Mouse (Mus musculus): ENCODE data around the gene Zbed5. TPM values are rescaled to one million over a fixed set of nuclear protein-coding genes. Genes with fewer than 3 reads are reported as not detected.
"Not testable (repeated sequence)": the region's sequence is repeated elsewhere in the genome, so short reads cannot be mapped to it uniquely, and the experiment has no call there.

The Zbed5 gene
- polyA plus RNA-seq, 1 experiment from 2014 or later = 13.0 TPM

- peaks cover 8% of the 10 kb centered on the region for H3K4me1 ChIP-seq
- H3K27me3 ChIP-seq (replicated peaks) = no peaks in the 10 kb centered on the region
- H3K4me3 ChIP-seq (replicated peaks) = peak overlapping the region; percentile 82
- H3K9ac ChIP-seq (replicated peaks) = peak overlapping the region; percentile 46
- H3K9me3 ChIP-seq (replicated peaks) = no peaks in the 10 kb centered on the region
- H3K4me2 ChIP-seq = peak overlapping the region; percentile 61
- 9% methylated on average over 9 of the region's 9 CpGs for WGBS
- ATAC-seq (ENCODE audit: low FRiP score) = no peak
- H3K36me3 ChIP-seq = no peaks in the 10 kb centered on the region
- H3K27ac ChIP-seq (replicated peaks) = peak overlapping the region; percentile 73
These were observed 45.4 kb downstream of the Zbed5 start for GRCm38 (mm10) chr5:129940736-129941494.

- Histone ChIP-seq H3K27me3 (replicated peaks) (no peaks in the 10 kb centered on the region), H3K27ac (replicated peaks) (peak within 1 kb of the TSS; percentile 76), H3K9me3 (replicated peaks) (no peaks in the 10 kb centered on the region), H3K4me1 (peaks cover 8% of the 10 kb centered on the region), H3K4me3 (replicated peaks) (peak within 1 kb of the TSS; percentile 82), H3K9ac (replicated peaks) (peak within 1 kb of the TSS; percentile 79), H3K36me3 (no peaks in the 10 kb centered on the region), H3K4me2 (peak within 1 kb of the TSS; percentile 71)
- peak; percentile 97 for ATAC-seq (ENCODE audit: low FRiP score)
- under 1% methylated on average over 51 of the region's 59 CpGs for WGBS
These were observed 46.0 kb downstream of the Zbed5 start, which contains the start of gene Vkorc1l1 for GRCm38 (mm10) chr5:129941495-129942045. Vkorc1l1 (plus strand) TSS chr5:129941970.

GRCm38 (mm10) chr5:129942073-129942939 is 46.8 kb downstream of the Zbed5 start:
- not testable (repeated sequence) for H3K4me1 ChIP-seq; H3K9me3 ChIP-seq (replicated peaks); H3K27me3 ChIP-seq (replicated peaks); H3K36me3 ChIP-seq
- under 1% methylated on average over 37 of the region's 82 CpGs for WGBS
- H3K4me3 ChIP-seq (replicated peaks) = peak overlapping the region; percentile 82
- peak; percentile 56 for ATAC-seq (ENCODE audit: low FRiP score)
- H3K9ac ChIP-seq (replicated peaks) = peak overlapping the region; percentile 79
- H3K27ac ChIP-seq (replicated peaks) = peak overlapping the region; percentile 76
- peak overlapping the region; percentile 71 for H3K4me2 ChIP-seq

- H3K4me2 ChIP-seq = no peak overlapping the region
- no peak overlapping the region for H3K27ac ChIP-seq (replicated peaks)
- H3K36me3 ChIP-seq = no peaks in the 10 kb centered on the region
- peaks cover 8% of the 10 kb centered on the region for H3K4me1 ChIP-seq
- no peak for ATAC-seq (ENCODE audit: low FRiP score)
- H3K4me3 ChIP-seq (replicated peaks) = no peak overlapping the region
- WGBS = 86% methylated on average over 1 of the region's 1 CpGs
- no peaks in the 10 kb centered on the region for H3K27me3 ChIP-seq (replicated peaks)
- no peak overlapping the region for H3K9ac ChIP-seq (replicated peaks)
- no peaks in the 10 kb centered on the region for H3K9me3 ChIP-seq (replicated peaks)
These were observed 47.9 kb downstream of the Zbed5 start for GRCm38 (mm10) chr5:129943402-129943801.

GRCm38 (mm10) chr5:129947528-129948033 is 52.1 kb downstream of the Zbed5 start:
- no peak for ATAC-seq (ENCODE audit: low FRiP score)
- Histone ChIP-seq H3K4me2 (no peak overlapping the region), H3K9ac (replicated peaks) (no peak overlapping the region), H3K36me3 (no peaks in the 10 kb centered on the region), H3K9me3 (replicated peaks) (no peaks in the 10 kb centered on the region), H3K4me3 (replicated peaks) (no peak overlapping the region), H3K27me3 (replicated peaks) (no peaks in the 10 kb centered on the region), H3K4me1 (peaks cover 7% of the 10 kb centered on the region), H3K27ac (replicated peaks) (no peak overlapping the region)
- WGBS = 94% methylated on average over 2 of the region's 2 CpGs

- Histone ChIP-seq H3K9me3 (replicated peaks) (no peaks in the 10 kb centered on the region), H3K27ac (replicated peaks) (no peak overlapping the region), H3K9ac (replicated peaks) (no peak overlapping the region), H3K27me3 (replicated peaks) (no peaks in the 10 kb centered on the region), H3K36me3 (no peaks in the 10 kb centered on the region), H3K4me1 (no peaks in the 10 kb centered on the region), H3K4me3 (replicated peaks) (no peak overlapping the region), H3K4me2 (no peak overlapping the region)
- no peak for ATAC-seq (ENCODE audit: low FRiP score)
- WGBS = 93% methylated on average over 4 of the region's 4 CpGs
These were observed 56.6 kb downstream of the Zbed5 start for GRCm38 (mm10) chr5:129952143-129952542.

Other genes with a start within 250 kb of the Zbed5 start
- gene Zfp11, start 225.6 kb upstream of the Zbed5 start, polyA plus RNA-seq (2015; fragmentation: Nextera tagmentation; extraction: Ambion mirVana) = 6.5 and 6.6 TPM in 2 replicates
- not detected in 2 replicates for gene Sept14, start 187.2 kb upstream of the Zbed5 start, polyA plus RNA-seq (2015; fragmentation: Nextera tagmentation; extraction: Ambion mirVana)
- gene Mrps17, start 180.2 kb upstream of the Zbed5 start, polyA plus RNA-seq (2015; fragmentation: Nextera tagmentation; extraction: Ambion mirVana) = 169 and 174 TPM in 2 replicates
- gene Nipsnap2, start 170.7 kb upstream of the Zbed5 start, polyA plus RNA-seq (2015; fragmentation: Nextera tagmentation; extraction: Ambion mirVana) = 94.9 and 95.7 TPM in 2 replicates
- 33.9 and 35.0 TPM in 2 replicates for gene Psph, start 108.3 kb upstream of the Zbed5 start, polyA plus RNA-seq (2015; fragmentation: Nextera tagmentation; extraction: Ambion mirVana)
- gene Sumf2, start 48.7 kb upstream of the Zbed5 start, polyA plus RNA-seq (2015; fragmentation: Nextera tagmentation; extraction: Ambion mirVana) = 28.0 and 32.4 TPM in 2 replicates
- 743 and 777 TPM in 2 replicates for gene Chchd2, start 8.3 kb upstream of the Zbed5 start, polyA plus RNA-seq (2015; fragmentation: Nextera tagmentation; extraction: Ambion mirVana)
- gene Phkg1, start 2.8 kb downstream of the Zbed5 start, polyA plus RNA-seq (2015; fragmentation: Nextera tagmentation; extraction: Ambion mirVana) = 0.95 and 1.3 TPM in 2 replicates
- gene Nupr1l, start 12.8 kb downstream of the Zbed5 start, polyA plus RNA-seq (2015; fragmentation: Nextera tagmentation; extraction: Ambion mirVana) = 2.6 and 4.3 TPM in 2 replicates
- gene Vkorc1l1, start 46.2 kb downstream of the Zbed5 start, polyA plus RNA-seq (2015; fragmentation: Nextera tagmentation; extraction: Ambion mirVana) = 28.9 and 30.5 TPM in 2 replicates
- 37.8 and 45.4 TPM in 2 replicates for gene Gusb, start 107.3 kb downstream of the Zbed5 start, polyA plus RNA-seq (2015; fragmentation: Nextera tagmentation; extraction: Ambion mirVana)
- 38.7 and 46.2 TPM in 2 replicates for gene Asl, start 133.5 kb downstream of the Zbed5 start, polyA plus RNA-seq (2015; fragmentation: Nextera tagmentation; extraction: Ambion mirVana)
- 73.4 and 80.4 TPM in 2 replicates for gene Crcp, start 133.6 kb downstream of the Zbed5 start, polyA plus RNA-seq (2015; fragmentation: Nextera tagmentation; extraction: Ambion mirVana)
- gene Tpst1, start 177.6 kb downstream of the Zbed5 start, polyA plus RNA-seq (2015; fragmentation: Nextera tagmentation; extraction: Ambion mirVana) = 58.8 and 59.2 TPM in 2 replicates
- gene Kctd7, start 249.1 kb downstream of the Zbed5 start, polyA plus RNA-seq (2015; fragmentation: Nextera tagmentation; extraction: Ambion mirVana) = 14.9 and 16.4 TPM in 2 replicates

Data from neural tube, embryonic 15.5 days (tissue).